ENCODE assay signal across 17 mouse cellular contexts in the genomic region with DNA sequence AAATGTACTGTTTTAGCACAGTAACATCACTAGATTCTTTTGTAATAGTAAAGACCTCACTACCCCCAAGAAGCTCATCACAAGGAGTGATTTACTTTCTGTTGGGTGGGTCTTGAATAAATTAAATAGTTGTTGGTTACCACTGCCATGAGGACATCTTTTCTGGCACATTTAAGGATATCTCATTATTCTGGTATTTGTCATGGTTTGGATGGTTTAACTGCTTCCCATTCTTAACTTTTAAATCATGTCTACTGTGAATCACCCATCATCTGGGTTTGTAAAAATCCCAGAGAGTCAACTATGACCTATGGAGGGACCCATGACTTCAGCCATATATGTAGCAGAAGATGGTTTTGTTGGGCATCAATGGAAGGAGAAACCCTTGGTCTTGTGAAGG.
"Had no signal": no experiment of that assay in that cellular context is flagged by ENCODE, and none has a peak within 500 bp of the region (broad histone marks: within the 10 kb centered on the region; RNA-seq: fewer than 3 reads in every experiment).

No protein-coding gene starts in this region.

- H3K27ac ChIP-seq: midbrain, embryonic 10.5 days; midbrain, embryonic 12.5 days; neural tube, embryonic 13.5 days; neural tube, embryonic 15.5 days had no signal

- H3K27me3 ChIP-seq: midbrain, embryonic 12.5 days; neural tube, embryonic 13.5 days; neural tube, embryonic 15.5 days had no signal

- H3K4me2 ChIP-seq: lung, embryonic 14.5 days; midbrain, embryonic 12.5 days; neural tube, embryonic 13.5 days; neural tube, embryonic 15.5 days had no signal

- H3K9me3 ChIP-seq: midbrain, embryonic 10.5 days; midbrain, embryonic 12.5 days had no signal

- H3K4me3 ChIP-seq: midbrain, embryonic 10.5 days; midbrain, embryonic 12.5 days; neural tube, embryonic 13.5 days; neural tube, embryonic 15.5 days had no signal

- H3K9ac ChIP-seq: lung, embryonic 14.5 days; midbrain, embryonic 12.5 days; neural tube, embryonic 13.5 days; neural tube, embryonic 15.5 days had no signal

- DNase-seq: lung, adult 18-20 months; lung, embryonic 14.5 days; lung, postnatal 10 days; lung, postnatal 4 days; midbrain, embryonic 14.5 days; retina, postnatal 1 day; right cerebral cortex, adult 18-20 months; right cerebral cortex, postnatal 25 days; right cerebral cortex, postnatal 4 days; spleen, adult 18-20 months; thymus, adult 18-20 months; thymus, postnatal 14 days; thymus, postnatal 36 days had no signal

- H3K4me1 ChIP-seq: midbrain, embryonic 10.5 days; midbrain, embryonic 12.5 days; neural tube, embryonic 13.5 days; neural tube, embryonic 15.5 days had no signal

- H3K36me3 ChIP-seq: midbrain, embryonic 10.5 days; midbrain, embryonic 12.5 days; neural tube, embryonic 13.5 days; neural tube, embryonic 15.5 days had no signal
